Mouse (Mus musculus): ENCODE results near the gene 6720489N17Rik. TPM values are rescaled to one million over a fixed set of nuclear protein-coding genes. Genes with fewer than 3 reads are reported as not detected.
"Not testable (repeated sequence)": the region's sequence is repeated elsewhere in the genome, so short reads cannot be mapped to it uniquely, and the experiment has no call there.

6720489N17Rik gene
- polyA plus RNA-seq, 1 experiment from 2014 or later = 16.4 TPM

- ATAC-seq (ENCODE audit: low FRiP score) = 0 out of 2 replicates have a peak, but pooled peaks have one; percentile 52
- Histone ChIP-seq H3K4me3 (ENCODE audit: low read depth, low read length) (peak within 1 kb of the TSS; percentile 38), H3K4me2 (peak within 1 kb of the TSS; percentile 29; the same call in 1 of the 2 replicates), H3K9ac (ENCODE audit: low read length) (peak within 1 kb of the TSS; percentile 45; the same call in 1 of the 2 replicates)
- H3K36me3 ChIP-seq (ENCODE audit: control insufficient read depth, insufficient read depth, low read length); H3K27me3 ChIP-seq (ENCODE audit: control insufficient read depth, insufficient read depth, low read length); H3K4me1 ChIP-seq (ENCODE audit: control insufficient read depth, insufficient read depth, low read length); H3K9me3 ChIP-seq (ENCODE audit: control insufficient read depth, low read length); H3K27ac ChIP-seq (ENCODE audit: low read depth, low read length): not testable (repeated sequence)
- peak; percentile 87 for DNase-seq (ENCODE audit: low spot score, missing footprints)
- WGBS = 3% methylated on average over 23 of the region's 27 CpGs
These were observed 65.5 kb downstream of the 6720489N17Rik start, which contains the start of gene Zfp935 for GRCm38 (mm10) chr13:62558189-62559110. Zfp935 (minus strand) TSS chr13:62558511.

Small RNA genes within 50 kb of the gene (microRNA-seq; reads per million reads assigned to microRNA genes)
- not detected for gene Gm24020

Other genes with a start within 250 kb of the 6720489N17Rik start
- gene Gm3604, start 241.0 kb downstream of the 6720489N17Rik start, polyA plus RNA-seq (2014; fragmentation: Nextera tagmentation; extraction: Ambion mirVana) = 4.8 TPM in 2 replicates
- 11.6 and 11.9 TPM in 2 replicates for gene Gm49359, start 157.3 kb downstream of the 6720489N17Rik start, polyA plus RNA-seq (2014; fragmentation: Nextera tagmentation; extraction: Ambion mirVana)
- not detected in 2 replicates for gene Zfp935, start 65.7 kb downstream of the 6720489N17Rik start, polyA plus RNA-seq (2014; fragmentation: Nextera tagmentation; extraction: Ambion mirVana)
- gene Zfp934, start 53.0 kb downstream of the 6720489N17Rik start, polyA plus RNA-seq (2014; fragmentation: Nextera tagmentation; extraction: Ambion mirVana) = 25.5 and 26.1 TPM in 2 replicates
- 35.5 and 41.4 TPM in 2 replicates for gene Platr25, start 136.5 kb upstream of the 6720489N17Rik start, polyA plus RNA-seq (2014; fragmentation: Nextera tagmentation; extraction: Ambion mirVana)
- gene Gm5141, start 161.6 kb upstream of the 6720489N17Rik start, polyA plus RNA-seq (2014; fragmentation: Nextera tagmentation; extraction: Ambion mirVana) = 12.4 and 13.9 TPM in 2 replicates
- gene Fbp2, start 234.2 kb upstream of the 6720489N17Rik start, polyA plus RNA-seq (2014; fragmentation: Nextera tagmentation; extraction: Ambion mirVana) = 0.12 and 0.15 TPM in 2 replicates

Data from midbrain, embryonic 11.5 days (tissue).